Mouse (Mus musculus) bone marrow, adult 2 months (tissue): ENCODE measurements around the gene Kntc1.

ENCODE experiments used
- CTCF ChIP-seq: fragments of 200-500 bp; IDR thresholded peaks from 2 replicates; pipeline ENCODE4 v1.5.1; 2011; ENCODE audit warnings: low read length, control low read depth; ENCODE audit not compliant: control insufficient read depth, insufficient read depth
- POLR2A ChIP-seq: fragments of 200-500 bp; IDR thresholded peaks from 2 replicates; pipeline ENCODE4 v1.6.1; 2011; ENCODE audit warnings: low read depth, mild to moderate bottlenecking, control low read depth, low read length, borderline replicate concordance; ENCODE audit not compliant: control insufficient read depth

DNA sequence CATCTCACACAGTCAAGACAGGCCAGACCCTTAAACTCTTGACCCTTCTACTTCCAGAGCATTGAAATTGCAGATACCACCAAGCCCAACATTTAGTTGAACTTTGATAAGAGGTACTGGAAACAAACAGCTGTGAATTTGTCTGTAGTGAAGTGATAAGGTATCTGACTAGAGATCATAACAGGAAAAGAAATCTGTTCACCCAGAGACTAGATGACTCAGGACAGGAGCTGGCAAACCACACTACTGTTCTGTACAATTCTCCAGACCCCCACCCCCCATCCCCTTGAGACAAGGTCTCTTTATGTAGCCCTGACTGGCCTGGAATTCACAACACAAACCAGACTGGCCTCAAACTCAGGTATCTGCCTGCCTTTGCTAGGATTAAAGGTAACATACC, 3.3 kb upstream of the Kntc1 start:
- TF ChIP-seq CTCF (no peak), POLR2A (no peak)
